Mouse (Mus musculus) forebrain, embryonic 15.5 days (tissue): ENCODE data around the gene Ticam1. TPM values are rescaled to one million over a fixed set of nuclear protein-coding genes. Genes with fewer than 3 reads are reported as not detected.
A peak's percentile ranks its signal among the peaks of the same experiment; 100 is the strongest.

Source experiments
- ATAC-seq: fragments of 200-750 bp; cut with Nextera tagmentation; replicated peaks from 2 replicates; pipeline ENCODE4 v1.8.0; 2017; ENCODE audit warnings: mild to moderate bottlenecking, moderate TSS enrichment, moderate library complexity
- H3K27ac ChIP-seq: fragments of 300-500 bp; sonication (generic); replicated peaks from 2 replicates; pipeline ENCODE4 v1.5.1; 2015; ENCODE audit warnings: mild to moderate bottlenecking, inconsistent platforms
- H3K27me3 ChIP-seq: fragments of 300-500 bp; sonication (generic); 2 replicates; pipeline ENCODE4 v1.6.1; 2015; ENCODE audit warnings: inconsistent platforms
- H3K36me3 ChIP-seq: fragments of 300-500 bp; sonication (generic); 2 replicates; pipeline ENCODE4 v1.6.1; 2015; ENCODE audit warnings: mild to moderate bottlenecking, inconsistent platforms
- H3K4me1 ChIP-seq: fragments of 300-500 bp; sonication (generic); 2 replicates; pipeline ENCODE4 v1.6.1; 2015; ENCODE audit warnings: inconsistent platforms
- H3K4me2 ChIP-seq: fragments of 300-500 bp; sonication (generic); replicated peaks from 2 replicates; pipeline ENCODE4 v1.6.1; 2015; ENCODE audit warnings: mild to moderate bottlenecking, inconsistent platforms
- H3K4me3 ChIP-seq: fragments of 300-500 bp; sonication (generic); 2 replicates; pipeline ENCODE4 v1.5.1; 2015; ENCODE audit warnings: mild to moderate bottlenecking, inconsistent platforms
- H3K9ac ChIP-seq: fragments of 300-500 bp; sonication (generic); replicated peaks from 2 replicates; pipeline ENCODE4 v1.6.1; 2015; ENCODE audit warnings: mild to moderate bottlenecking, inconsistent platforms
- H3K9me3 ChIP-seq: fragments of 300-500 bp; sonication (generic); 2 replicates; pipeline ENCODE4 v1.6.1; 2016; ENCODE audit warnings: inconsistent platforms
- WGBS: fragments of 180-500 bp; shearing (Covaris S2); methylation state at CpG from one replicate; pipeline ENCODE4 v1.1.7; 2015; ENCODE audit warnings: mixed read lengths; 5-methylcytosine and 5-hydroxymethylcytosine counted together
- polyA plus RNA-seq: library from polyadenylated mRNA; unstranded; fragments of >200 nt; fragmentation: Nextera tagmentation; extraction: Ambion mirVana; gene quantifications from 2 replicates; pipeline ENCODE4 v1.2.1, GENCODE M21; 2015

Ticam1 gene
- polyA plus RNA-seq, 1 experiment from 2014 or later: 1.7 TPM

DNA sequence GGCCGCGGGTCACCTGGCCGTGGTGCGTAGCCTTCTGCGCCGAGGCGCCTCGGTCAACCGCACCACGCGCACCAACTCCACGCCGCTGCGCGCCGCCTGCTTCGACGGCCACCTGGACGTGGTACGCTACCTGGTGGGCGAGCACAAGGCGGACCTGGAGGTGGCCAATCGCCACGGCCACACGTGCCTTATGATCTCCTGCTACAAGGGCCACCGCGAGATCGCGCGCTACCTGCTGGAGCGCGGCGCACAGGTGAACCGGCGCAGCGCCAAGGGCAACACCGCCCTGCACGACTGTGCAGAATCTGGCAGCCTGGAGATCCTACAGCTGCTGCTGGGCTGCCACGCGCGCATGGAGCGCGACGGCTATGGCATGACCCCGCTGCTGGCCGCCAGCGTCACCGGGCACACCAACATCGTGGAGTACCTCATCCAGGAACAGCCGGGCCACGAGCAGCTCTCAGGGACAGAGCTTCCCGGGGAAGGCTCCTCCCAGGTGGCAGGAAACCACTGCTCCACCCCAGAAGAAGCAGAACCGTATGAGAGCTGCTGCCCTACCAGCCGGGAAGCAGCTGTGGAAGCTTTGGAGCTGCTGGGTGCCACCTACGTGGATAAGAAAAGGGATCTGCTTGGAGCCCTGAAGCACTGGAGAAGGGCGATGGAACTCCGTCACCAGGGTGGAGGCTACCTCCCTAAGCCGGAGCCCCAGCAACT lies 19.2 kb downstream of the Ticam1 start:
- Histone ChIP-seq H3K27me3 (no peaks in the 10 kb centered on the region), H3K9ac (peak overlapping the region; percentile 61), H3K4me1 (peaks cover 59% of the 10 kb centered on the region), H3K4me2 (peak overlapping the region; percentile 98), H3K27ac (peak overlapping the region; percentile 88), H3K36me3 (peaks cover 42% of the 10 kb centered on the region), H3K9me3 (no peaks in the 10 kb centered on the region), H3K4me3 (peak overlapping the region; percentile 59)
- no peak for ATAC-seq
- 10% methylated on average over 58 of the region's 58 CpGs for WGBS

DNA sequence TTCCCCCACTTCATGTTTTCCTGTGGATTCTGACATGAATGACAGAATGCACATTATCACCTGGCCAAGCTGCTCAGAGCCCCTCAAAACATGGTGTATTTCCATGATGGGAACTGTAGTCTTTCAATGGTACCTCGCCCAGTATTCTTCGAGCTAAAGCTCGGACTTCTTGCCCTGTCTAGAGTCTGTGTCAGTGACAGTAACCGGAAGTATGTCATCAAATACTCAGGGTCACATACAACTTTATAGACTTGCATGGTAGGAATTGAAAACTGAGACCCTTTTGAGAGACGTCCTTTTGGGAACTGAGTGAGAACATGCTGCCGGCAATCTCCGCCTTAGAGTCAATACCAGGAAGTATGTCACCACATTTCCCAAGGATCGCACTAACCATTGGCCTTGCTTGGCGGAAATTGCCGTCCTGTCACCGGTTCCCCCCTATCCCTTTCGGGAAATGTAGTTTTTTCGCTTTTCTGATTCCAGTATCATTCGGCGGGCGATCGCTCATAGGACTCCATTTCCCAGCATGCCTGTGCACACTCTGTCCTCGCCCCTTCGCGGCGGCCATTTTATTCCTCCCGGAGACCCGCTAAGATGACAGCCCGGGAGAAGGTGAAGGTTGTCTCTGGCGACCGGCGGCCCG lies 20.2 kb downstream of the Ticam1 start, which contains the start of gene Fem1a:
TSS of gene Fem1a (plus strand) at position 572 of the 643 bp plus-strand sequence.
- 0% methylated on average over 28 of the region's 28 CpGs for WGBS
- peaks cover 32% of the 10 kb centered on the region for H3K36me3 ChIP-seq
- H3K4me1 ChIP-seq: peaks cover 53% of the 10 kb centered on the region
- peak; percentile 91 for ATAC-seq
- H3K9me3 ChIP-seq: no peaks in the 10 kb centered on the region
- peak within 1 kb of the TSS; percentile 98 for H3K4me2 ChIP-seq
- H3K27ac ChIP-seq: peak within 1 kb of the TSS; percentile 95
- H3K4me3 ChIP-seq: peak within 1 kb of the TSS; percentile 59
- no peaks in the 10 kb centered on the region for H3K27me3 ChIP-seq
- H3K9ac ChIP-seq: peak within 1 kb of the TSS; percentile 61

DNA sequence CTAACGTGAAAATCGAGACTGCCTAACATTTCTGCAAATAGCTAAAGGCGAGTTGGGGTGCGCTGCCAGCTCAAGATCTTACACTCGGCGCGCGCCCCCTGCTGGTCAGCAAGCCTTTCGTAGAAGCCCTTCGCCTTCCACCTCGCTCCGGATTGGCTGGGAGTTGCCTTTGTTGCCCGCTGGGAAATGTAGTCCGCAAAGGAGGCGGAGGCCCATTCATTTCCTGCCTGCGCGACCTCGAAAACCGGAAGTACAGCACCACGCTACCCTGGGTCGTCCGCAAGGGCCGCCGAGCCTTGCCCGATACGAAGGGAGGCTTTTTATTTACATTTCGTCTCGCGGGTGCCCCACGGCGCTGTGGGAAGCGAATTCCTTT lies 20.7 kb downstream of the Ticam1 start:
- Histone ChIP-seq H3K9me3 (no peaks in the 10 kb centered on the region), H3K36me3 (peaks cover 27% of the 10 kb centered on the region), H3K4me2 (peak overlapping the region; percentile 61), H3K9ac (peak overlapping the region; percentile 49), H3K27me3 (no peaks in the 10 kb centered on the region), H3K27ac (peak overlapping the region; percentile 95), H3K4me1 (peaks cover 53% of the 10 kb centered on the region), H3K4me3 (peak overlapping the region; percentile 59)
- ATAC-seq: peak; percentile 93
- under 1% methylated on average over 32 of the region's 32 CpGs for WGBS

DNA sequence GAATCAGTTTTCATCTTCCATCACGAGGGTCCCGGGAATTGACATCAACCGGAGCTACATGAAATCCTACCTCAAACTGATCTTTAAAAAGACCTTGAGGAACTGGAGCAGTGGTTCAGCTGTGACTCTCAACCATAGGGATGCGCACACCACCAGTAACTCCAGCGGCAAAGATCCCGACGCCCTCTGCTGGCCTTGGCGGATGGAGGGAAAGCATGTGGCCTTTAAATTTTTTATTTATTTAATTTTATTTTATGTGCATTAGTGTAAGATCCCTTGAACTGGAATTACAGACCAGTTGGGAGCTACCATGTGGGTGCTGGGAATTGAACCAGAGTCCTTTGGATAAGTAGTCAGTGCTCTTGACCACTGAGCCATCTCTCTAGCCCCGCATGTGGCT lies 21.2 kb downstream of the Ticam1 start:
- peak; percentile 7 for ATAC-seq
- peaks cover 23% of the 10 kb centered on the region for H3K36me3 ChIP-seq
- no peaks in the 10 kb centered on the region for H3K9me3 ChIP-seq
- WGBS: 21% methylated on average over 9 of the region's 9 CpGs
- H3K4me3 ChIP-seq: peak overlapping the region; percentile 59
- no peaks in the 10 kb centered on the region for H3K27me3 ChIP-seq
- H3K9ac ChIP-seq: no peak overlapping the region
- H3K4me2 ChIP-seq: peak overlapping the region; percentile 61
- H3K4me1 ChIP-seq: peaks cover 53% of the 10 kb centered on the region
- H3K27ac ChIP-seq: peak overlapping the region; percentile 95

DNA sequence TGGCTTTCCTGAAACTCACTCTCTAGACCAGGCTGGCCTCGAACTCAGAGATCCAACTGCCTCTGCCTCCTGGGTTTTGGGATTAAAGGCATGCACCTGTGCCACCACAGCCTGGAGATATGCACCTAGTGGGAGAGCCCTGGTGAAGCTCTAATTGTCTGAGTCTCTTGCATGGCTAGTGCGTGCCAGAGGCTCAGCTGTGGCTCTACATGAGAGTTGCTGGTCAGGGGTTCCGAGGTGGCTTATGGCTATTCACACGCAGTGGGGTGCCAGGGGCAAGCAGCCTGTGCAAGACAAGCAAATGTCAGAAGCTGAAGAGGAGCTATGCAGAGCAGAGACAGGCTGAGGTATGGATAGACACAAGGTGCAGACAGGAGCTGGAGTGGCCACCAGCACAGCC lies 21.9 kb downstream of the Ticam1 start:
- ATAC-seq: no peak
- H3K27me3 ChIP-seq: no peaks in the 10 kb centered on the region
- no peak overlapping the region for H3K4me3 ChIP-seq
- no peak overlapping the region for H3K9ac ChIP-seq
- H3K9me3 ChIP-seq: no peaks in the 10 kb centered on the region
- H3K27ac ChIP-seq: peak overlapping the region; percentile 95; the same call in 1 of the 2 replicates
- peaks cover 48% of the 10 kb centered on the region for H3K4me1 ChIP-seq
- H3K36me3 ChIP-seq: peaks cover 16% of the 10 kb centered on the region
- WGBS: 88% methylated on average over 4 of the region's 4 CpGs
- no peak overlapping the region for H3K4me2 ChIP-seq

DNA sequence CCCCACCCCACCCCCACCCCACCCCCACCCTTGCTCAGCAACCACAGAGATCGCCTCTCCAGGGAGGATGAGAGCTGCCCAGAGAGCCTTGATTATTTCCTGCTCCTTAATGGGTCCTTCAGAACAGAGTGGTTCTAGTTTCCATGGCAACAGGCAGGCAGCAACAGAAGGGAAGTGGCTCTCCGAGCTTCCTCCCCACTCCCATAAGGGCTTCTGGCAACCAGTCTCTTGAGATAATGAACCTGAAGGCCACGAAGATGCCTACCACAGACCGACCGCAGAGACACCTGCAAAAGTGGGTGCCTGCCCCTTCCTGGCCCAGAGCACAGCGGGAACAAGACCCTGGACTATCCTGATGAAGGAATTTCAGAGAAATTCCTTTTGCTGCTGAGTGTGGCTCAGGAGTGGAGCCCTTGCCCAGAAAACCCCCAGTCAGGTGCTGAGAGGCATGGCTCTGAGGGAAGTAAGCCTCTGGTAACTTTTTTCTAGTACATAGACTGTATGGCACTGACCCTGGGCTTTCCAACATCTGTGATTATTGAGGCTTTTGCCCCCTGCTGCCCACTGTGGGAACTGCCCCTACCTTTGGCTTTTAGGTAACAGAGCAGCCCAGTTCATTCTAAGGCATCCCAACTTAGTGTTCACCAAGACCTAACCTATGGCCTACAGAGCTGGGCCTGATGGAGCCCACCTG lies 25.3 kb downstream of the Ticam1 start:
- H3K4me1 ChIP-seq: peaks cover 24% of the 10 kb centered on the region
- H3K4me2 ChIP-seq: peak overlapping the region; percentile 28
- WGBS: 17% methylated on average over 6 of the region's 6 CpGs
- no peak overlapping the region for H3K9ac ChIP-seq
- no peaks in the 10 kb centered on the region for H3K27me3 ChIP-seq
- no peaks in the 10 kb centered on the region for H3K9me3 ChIP-seq
- H3K4me3 ChIP-seq: no peak overlapping the region
- peak overlapping the region; percentile 84 for H3K27ac ChIP-seq
- ATAC-seq: peak; percentile 47; the same call in 1 of the 2 replicates
- no peaks in the 10 kb centered on the region for H3K36me3 ChIP-seq

DNA sequence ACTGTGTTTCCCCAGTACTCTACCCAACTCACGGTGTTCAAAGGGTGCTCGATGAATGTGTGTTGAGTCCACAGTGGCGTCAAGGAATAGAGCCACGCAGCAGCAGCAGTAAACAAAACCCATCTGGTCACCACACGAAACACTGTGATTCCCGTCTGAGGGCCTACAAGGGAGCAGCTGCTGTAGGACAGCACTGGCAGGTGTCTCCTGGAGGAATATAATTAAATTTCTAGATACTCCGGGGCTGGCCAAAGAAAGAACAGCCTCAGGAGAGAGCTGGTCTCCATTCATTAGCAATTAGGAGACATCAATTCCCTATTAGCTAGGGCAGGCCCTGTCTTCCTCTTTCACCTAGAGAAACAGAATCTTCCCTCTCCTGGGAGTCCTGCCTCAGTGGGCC lies 31.0 kb downstream of the Ticam1 start:
- Histone ChIP-seq H3K4me1 (peaks cover 14% of the 10 kb centered on the region), H3K9ac (no peak overlapping the region), H3K4me2 (no peak overlapping the region), H3K9me3 (no peaks in the 10 kb centered on the region), H3K4me3 (no peak overlapping the region), H3K36me3 (no peaks in the 10 kb centered on the region), H3K27ac (no peak overlapping the region), H3K27me3 (peaks cover 5% of the 10 kb centered on the region; the same call in 1 of the 2 replicates)
- ATAC-seq: no peak
- WGBS: 53% methylated on average over 7 of the region's 7 CpGs

DNA sequence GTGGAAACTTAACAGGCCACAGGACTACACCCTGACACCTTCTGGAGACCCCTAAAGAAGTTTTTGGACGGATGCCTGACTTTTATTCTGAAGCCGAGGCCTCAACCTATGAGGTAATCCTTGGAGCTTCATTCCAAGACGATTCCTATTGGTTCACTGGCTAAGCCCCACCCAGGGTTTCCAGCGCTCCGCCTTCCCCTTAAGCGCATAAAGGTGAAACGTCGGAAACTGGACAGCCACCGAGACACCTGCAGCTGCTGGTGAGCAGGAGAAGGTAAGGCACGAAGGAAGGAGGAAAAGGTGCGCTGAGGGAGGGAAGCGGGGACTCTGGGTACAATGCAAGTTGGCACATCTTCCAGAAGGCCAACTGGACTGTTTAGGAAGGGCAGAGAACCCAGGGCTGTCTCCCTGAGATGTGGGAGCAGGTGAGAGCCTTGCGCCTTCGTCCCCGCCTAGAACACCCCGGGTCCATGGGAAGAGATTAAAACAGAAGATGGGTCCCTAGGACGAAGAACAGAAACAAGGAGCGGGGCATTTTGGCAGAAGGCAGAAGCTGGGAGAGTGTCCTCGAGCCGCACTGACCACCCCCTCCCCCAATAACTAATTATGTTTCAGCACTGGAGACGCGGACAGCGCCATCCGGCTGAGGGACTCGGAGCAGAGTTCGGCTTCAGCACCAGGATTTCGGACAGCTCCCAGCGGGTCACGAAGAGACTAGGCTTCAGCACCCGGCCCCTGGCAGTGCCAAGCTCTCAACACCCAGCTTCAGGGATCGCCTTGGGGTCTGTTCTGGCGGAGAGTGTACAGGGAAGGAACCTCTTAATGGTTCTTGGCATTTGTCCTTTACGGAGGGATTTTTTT lies 34.8 kb downstream of the Ticam1 start:
- Histone ChIP-seq H3K4me2 (peak overlapping the region; percentile 57), H3K36me3 (no peaks in the 10 kb centered on the region), H3K27me3 (peaks cover 11% of the 10 kb centered on the region; the same call in 1 of the 2 replicates), H3K4me3 (peak overlapping the region; percentile 52), H3K9me3 (no peaks in the 10 kb centered on the region), H3K4me1 (peaks cover 10% of the 10 kb centered on the region; the same call in 1 of the 2 replicates), H3K27ac (0 out of 2 replicates have a peak overlapping the region, but pooled peaks have one; percentile 29), H3K9ac (peak overlapping the region; percentile 57)
- peak; percentile 92 for ATAC-seq
- 1% methylated on average over 33 of the region's 33 CpGs for WGBS

DNA sequence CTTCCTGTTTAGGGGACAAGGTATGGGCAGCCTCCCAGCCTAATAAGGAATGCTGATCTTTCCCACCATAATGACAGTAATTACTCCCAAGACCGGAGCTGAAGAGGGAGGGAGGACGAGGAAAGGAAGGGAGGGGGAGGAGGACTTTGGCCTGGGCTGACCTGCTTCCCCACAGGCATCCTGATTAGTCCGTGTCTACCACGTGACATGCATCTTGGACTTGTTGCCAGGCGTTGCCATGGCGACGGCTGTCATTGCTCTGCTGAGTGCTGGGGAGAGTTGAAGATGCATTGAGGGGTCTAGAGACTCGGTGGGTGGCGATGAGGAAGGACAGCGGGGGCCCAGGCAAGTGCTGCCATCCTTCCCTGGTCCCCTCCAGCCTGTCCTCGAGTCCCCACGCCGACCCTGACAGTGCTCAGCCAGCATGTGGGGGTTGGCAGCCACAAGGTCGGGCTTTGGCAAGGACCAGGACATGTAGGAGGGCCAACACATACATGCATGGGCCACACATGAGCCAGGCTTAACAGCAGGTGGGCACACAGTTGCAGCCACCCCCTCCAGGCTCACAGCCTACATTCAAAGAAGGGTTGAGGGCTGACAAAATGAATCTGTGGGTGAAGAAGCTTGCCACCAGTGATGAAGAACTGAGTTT lies 42.6 kb downstream of the Ticam1 start:
- no peaks in the 10 kb centered on the region for H3K9me3 ChIP-seq
- H3K27ac ChIP-seq: peak overlapping the region; percentile 59
- H3K27me3 ChIP-seq: no peaks in the 10 kb centered on the region
- ATAC-seq: peak; percentile 93
- peaks cover 13% of the 10 kb centered on the region for H3K4me1 ChIP-seq
- no peaks in the 10 kb centered on the region for H3K36me3 ChIP-seq
- H3K4me2 ChIP-seq: peak overlapping the region; percentile 35
- H3K4me3 ChIP-seq: peak overlapping the region; percentile 7; the same call in 1 of the 2 replicates
- no peak overlapping the region for H3K9ac ChIP-seq
- WGBS: 1% methylated on average over 14 of the region's 14 CpGs

DNA sequence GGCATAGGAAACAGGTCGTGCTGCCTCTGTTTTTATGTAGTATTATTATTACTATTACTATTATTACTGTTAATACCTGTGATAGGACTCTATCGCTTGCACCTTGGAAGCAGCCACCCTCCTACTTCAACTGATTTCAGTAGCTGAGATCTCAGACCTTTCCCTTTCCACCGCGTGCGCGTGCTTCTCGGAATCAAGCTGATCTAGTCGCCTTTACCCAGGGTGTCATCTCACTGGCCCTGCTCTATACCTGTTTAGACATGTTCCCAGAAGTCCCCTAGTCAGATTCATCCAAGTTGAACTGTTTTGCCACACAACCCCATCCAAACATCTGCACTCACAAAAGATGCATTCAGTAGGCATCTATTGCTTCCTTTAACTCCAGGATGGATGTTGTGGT lies 43.2 kb downstream of the Ticam1 start:
- Histone ChIP-seq H3K4me3 (peak overlapping the region; percentile 7; the same call in 1 of the 2 replicates), H3K9ac (no peak overlapping the region), H3K27me3 (no peaks in the 10 kb centered on the region), H3K36me3 (no peaks in the 10 kb centered on the region), H3K4me2 (peak overlapping the region; percentile 35), H3K4me1 (peaks cover 13% of the 10 kb centered on the region), H3K27ac (peak overlapping the region; percentile 59), H3K9me3 (no peaks in the 10 kb centered on the region)
- ATAC-seq: 0 out of 2 replicates have a peak, but pooled peaks have one; percentile 15
- 47% methylated on average over 8 of the region's 8 CpGs for WGBS

DNA sequence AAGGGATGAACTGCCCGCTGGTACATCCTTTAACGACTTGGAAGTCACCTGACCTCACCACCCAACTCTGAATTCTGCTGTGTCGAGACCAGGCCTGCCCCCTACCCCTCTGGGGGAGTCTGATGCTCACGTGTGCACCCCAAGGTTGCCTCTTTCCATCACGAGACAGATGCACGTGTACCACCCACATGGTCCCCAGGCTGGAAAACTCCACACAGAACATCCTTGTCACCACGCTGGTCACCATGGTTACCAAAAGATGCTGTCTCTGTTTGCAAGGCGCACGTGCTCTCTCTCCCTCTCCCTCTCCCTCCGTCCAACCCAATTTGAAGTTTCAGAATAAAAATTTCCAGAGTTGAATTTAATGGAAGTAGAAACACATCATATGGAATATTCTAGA lies 46.6 kb downstream of the Ticam1 start:
- peaks cover 13% of the 10 kb centered on the region for H3K4me1 ChIP-seq
- no peak overlapping the region for H3K27ac ChIP-seq
- H3K27me3 ChIP-seq: no peaks in the 10 kb centered on the region
- H3K4me3 ChIP-seq: no peak overlapping the region
- H3K9me3 ChIP-seq: no peaks in the 10 kb centered on the region
- 62% methylated on average over 10 of the region's 10 CpGs for WGBS
- no peak overlapping the region for H3K4me2 ChIP-seq
- ATAC-seq: no peak
- H3K9ac ChIP-seq: no peak overlapping the region
- H3K36me3 ChIP-seq: no peaks in the 10 kb centered on the region
